Mouse (Mus musculus): Measurements from ENCODE around the gene Zeb2.

Gene Zeb2

DNA sequence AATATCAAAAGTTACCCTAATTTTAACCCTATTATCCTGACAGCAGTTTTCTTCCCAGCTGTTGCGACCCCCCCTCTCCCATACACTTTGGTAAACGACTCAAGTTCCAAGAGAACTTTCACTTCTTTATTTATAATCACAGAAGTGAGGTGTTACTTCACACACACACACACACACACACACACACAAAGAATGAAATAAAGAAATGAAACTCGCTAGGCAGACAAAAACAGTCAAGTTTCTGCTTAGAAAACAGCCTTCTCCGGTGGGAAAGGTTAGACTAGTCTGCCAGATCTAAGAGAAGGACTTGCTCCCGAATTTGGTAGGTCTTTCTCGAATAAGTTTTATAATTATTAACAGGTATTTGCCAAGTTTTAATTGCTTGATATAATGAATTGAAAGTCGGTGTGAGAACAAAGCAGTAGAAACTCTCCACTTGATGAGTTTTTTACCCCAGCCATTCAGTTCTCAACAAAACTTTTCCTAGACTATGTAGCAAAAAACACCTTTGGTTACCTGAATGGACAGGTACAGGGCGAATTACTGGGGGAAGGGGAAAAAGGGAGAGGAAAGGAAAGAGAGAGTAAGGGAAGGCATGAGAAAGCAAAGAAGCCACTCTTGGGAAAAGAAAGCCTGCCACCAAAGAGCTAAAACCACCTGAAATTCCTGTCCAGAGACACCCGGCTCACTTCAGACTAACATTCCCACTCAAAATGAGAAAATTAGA lies 5.0 kb downstream of the Zeb2 start:
- DNase-seq (ENCODE audit: low spot score in 2 of 2): peak; percentile 31 to 60

DNA sequence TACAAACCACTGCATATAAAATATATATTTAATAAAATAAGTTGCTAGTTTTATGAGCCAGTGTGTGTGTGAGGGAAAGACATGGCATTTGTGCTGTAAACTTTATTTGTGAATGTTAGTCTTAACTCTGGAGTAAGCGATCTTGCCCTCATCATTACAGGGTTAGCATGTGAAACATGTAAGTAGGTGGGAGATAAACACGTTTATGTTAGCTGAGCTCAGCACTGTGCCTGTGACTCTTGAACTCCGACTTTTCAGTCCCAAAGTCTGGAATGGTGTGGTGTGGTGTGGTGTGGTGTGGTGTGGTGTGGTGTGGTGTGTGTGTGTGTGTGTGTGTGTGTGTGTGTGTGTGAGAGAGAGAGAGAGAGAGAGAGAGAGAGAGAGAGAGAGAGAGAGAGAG lies 5.6 kb downstream of the Zeb2 start:
- DNase-seq (ENCODE audit: low spot score in 2 of 2): peak in 1 of 2 experiments; percentile 62

DNA sequence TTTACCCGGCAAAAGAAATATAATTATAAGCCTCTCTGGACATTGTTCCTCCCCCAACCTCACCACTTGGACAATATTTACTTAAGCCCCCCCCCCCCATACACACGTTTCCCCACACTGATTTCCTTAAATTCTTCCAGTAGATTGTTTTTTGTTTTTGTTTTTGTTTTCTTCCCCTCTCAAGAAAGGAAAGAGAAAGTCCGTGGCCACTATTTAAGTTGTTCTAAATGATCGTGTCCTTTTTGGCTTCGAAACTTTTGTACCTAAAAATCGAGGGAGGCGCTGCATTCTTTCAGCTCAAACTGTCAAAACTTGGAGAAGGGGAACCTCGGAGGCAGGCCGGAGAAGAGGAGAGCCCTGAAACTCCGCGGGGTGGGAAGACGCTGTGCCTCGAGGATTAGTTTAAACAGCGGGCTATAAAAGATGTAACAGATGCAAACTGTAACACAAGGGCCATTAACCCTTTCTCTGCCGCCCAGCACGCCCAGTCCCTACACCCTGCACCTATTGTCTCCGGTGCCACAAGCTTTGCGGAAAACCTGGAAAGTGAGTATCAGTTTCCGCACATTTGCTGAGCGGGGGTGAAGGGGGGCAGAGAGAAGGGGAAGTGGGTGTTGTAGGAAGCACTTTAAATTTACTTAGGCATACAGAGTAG lies 6.3 kb downstream of the Zeb2 start:
- peak; percentile 60 to 80 for DNase-seq (ENCODE audit: low spot score in 2 of 2)

DNA sequence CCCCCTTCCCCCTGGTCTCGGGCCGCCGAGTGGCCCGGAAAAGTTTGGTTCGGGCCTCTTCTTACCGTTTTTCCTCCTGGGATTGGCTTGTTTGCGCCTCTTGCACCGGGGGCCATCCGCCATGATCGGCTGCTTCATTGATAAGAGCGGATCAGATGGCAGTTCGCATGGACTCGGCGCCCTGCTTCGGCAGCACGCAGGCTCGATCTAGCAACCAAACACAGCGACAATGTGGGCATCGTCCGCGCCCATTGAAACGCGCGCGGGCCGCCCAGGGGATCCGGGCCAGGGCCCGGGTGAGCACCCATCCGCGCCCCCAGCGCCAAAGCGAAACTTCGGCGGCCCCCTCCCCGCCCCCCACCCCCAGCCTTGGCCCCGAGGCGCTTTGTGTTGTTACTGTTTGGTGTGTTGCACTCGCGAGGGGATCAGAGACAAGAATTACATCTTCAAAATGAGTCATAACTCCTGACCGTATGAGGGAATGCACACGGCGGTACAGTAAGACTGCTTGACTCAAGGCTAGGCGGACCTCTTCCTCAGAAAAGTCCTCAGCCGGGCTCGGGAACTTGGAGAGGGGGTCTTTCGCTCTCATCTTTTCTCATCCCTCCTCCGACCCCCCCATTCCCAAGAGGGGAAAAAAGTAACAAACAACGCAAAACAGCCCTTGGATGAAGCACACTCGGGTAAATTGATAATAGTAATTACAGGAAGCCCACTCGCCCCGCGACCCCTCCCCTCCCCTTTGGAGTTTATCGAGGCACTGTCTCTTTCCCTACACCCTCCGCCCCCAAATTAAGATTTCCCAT lies 7.0 kb downstream of the Zeb2 start:
- DNase-seq (ENCODE audit: low spot score in 2 of 2): peak; percentile 77 to 89

DNA sequence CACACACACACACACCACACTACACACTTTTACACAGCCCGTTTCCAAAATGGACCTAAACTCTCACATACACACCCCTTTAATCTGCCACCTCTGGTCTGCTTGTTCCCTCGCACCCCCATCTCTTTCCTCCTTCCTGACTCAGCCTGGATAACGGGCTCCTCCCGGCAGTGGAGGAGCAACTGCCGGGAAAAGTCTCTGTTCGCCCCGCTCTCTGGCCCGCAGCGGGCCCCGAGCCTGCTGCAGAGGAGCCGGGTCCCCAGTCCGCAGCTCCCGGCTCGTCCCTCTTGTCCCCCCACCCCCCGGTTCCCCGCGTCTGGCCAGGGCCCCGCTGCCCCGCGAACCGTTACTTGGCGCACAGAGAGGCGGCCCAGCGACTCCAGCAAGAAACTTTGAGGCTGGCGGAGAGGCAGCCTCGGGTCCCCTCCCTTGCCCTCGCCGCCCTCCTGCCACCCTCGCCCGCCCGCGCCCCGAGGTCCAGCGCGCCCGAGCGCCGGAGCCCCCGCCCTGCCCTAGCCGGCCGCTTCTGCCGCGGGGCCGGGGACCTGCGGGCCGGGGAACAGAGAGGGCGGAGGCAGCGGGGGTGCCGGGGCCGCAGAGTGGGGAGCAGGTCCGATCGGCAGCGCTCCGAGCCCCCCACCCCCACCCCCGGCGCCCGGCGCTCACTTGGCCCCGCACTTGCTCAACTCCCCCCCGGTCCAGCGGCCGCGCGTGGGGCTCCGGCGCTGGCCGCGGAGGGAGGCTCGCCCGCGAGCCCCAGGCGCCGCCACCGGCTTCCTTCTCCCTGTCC lies 7.8 kb downstream of the Zeb2 start:
- peak; percentile 59 to 85 for DNase-seq (ENCODE audit: low spot score in 2 of 2)

DNA sequence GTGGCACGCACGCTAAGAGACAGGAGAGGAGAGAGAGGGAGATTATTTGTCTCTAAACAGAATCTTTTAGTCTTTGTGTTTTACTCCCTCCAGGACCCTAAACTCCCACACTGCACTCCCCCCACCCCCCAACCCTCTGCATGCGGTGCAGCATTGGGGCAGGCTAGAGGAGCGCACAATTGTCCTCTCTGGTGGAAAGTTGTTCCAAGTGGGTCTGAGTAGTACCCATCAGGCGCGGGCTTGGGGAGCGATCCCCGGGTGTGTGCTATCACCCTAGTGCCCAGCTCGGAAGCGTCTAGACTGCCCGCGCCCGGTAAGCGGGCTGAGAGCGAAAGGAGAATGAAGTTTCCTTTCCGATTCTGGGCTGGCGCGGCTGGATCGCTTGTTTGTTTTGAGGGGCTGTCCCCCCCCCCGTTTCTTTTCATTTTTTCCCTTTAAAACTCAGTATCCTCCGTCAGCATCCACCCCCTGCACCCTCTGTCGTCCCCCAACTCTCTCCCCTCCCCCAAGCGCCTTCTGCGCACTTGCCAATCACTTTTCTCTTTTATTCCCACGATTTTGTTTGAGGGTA lies 8.6 kb downstream of the Zeb2 start:
- peak; percentile 60 to 82 for DNase-seq (ENCODE audit: low spot score in 2 of 2)

DNA sequence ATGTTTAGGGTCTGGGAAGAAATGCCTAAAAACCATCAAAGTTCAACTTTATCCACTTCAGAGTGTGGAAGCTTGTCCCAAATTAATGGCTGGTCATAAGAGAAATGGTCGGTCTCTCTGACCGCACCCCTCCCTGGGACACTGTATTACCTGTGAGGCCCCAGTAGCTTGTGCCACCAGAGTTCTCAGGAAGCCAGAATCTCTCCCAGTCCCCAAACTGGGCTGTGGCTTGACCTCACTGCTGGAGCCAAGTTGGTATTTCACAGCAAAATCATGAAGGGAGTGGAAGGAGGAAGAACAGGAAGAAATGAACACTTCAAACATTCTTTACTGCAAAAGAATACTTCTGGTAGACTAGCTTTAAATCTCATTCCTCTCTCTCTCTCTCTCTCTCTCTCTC lies 9.6 kb downstream of the Zeb2 start:
- DNase-seq (ENCODE audit: low spot score in 2 of 2): no peak

DNA sequence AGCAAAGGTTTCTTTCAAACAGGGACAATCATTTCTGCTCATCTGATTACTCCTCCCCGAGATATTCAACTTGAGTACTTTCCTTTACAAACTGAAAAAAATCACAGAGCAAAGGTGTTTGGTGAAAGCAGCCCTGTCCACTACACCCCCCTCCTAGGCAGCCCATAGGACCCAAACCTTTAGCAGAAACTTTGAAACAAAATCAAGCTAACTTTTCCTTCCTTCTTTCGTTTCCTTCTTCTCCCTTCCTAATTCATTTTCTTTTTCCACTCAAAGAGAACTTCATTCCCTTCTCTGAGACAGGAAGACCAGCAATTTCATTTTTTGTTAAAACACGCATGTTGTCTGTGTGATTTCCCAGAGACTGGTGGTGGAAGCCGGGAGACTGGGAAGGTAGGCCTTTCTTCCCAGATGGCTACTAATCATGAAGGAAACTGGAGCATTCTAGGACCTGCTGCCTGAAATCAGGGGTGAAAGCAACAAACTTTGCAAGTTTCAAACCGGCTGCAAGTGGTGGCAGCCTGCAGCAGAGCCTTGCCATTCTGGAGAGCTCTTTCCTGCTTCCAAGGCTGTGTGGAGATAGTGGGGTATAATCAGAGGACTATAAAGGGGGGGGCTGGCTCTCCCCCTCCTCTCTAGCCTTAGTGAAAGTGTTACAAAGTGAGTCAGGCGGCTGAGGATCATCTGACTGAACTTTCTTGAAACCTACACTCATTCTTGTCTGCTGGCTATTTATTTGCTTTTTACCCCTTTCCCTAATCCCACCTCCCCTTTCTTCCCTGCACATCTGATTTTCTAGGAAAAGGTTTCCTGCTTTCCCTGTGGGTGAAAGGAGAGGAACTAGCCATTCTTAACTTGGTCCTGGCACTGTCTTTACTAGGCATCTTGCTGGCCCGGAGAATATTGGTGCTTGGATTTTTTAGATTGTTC lies 11.0 kb downstream of the Zeb2 start:
- DNase-seq (ENCODE audit: low spot score in 2 of 2): no peak

DNA sequence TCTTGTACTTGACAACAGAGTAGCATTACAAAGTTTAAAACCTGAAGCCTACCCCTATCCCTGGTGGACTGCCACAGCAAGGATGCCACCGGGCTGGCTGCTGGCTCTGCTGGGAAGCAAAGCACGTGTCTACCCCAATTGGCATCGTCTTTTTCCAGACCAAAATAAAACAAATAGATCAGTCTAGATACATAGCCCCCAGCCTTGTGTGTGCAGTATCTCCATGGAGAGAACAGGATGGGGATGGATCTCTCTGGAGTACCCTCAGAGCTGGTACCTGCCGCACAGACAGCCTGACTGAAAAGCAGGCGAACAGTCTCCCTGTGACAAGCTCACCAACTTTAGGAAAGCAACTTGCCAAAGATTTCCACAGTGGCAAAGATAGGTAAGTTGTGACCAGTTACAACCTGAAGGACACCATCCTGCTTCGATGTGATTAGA lies 11.9 kb downstream of the Zeb2 start:
- DNase-seq (ENCODE audit: low spot score in 2 of 2): no peak

DNA sequence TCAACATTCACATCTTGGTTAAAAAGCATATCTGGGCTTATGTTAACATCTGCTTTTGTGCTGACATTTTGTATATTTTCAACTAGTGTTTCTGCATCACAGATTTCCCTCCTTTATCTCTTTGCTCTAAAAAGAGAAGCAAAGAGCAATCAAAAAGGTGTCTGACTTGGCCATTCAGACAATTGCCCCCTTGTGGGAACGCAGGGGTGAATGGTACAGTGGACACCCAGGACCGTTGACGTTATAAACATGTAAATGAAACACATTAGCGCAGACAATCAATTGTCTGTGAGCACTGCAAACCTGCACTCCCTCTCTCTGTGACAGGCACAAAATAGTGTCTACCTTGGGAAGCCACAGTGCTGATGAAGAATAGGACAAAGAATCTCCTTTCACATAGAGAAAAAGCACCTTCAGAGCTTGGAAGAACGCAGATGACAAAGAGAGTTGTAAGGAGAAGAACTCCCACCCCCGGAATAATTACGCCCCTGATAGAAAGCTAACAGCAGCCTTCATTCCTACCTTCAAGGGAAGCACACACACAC lies 12.6 kb downstream of the Zeb2 start:
- DNase-seq (ENCODE audit: low spot score in 2 of 2): no peak

DNA sequence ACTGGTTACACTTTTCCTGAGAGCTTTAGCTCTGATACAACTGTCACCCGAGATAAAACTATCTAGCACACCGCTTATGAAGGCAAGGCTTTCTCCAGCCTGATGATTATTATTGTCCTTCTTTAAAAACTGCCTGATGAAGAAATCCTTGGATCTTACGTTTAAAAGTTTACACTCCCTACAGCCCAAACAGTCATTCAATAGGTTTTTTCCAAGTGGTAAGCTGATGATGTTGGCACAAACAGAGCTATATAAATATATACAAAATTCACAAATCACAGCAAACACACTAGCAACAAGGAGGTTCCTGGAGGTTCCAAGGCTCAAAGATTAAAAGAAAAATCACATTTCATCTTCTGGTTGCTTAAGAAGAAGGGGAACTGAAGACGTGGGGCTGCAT lies 13.1 kb downstream of the Zeb2 start:
- DNase-seq (ENCODE audit: low spot score in 2 of 2): no peak

DNA sequence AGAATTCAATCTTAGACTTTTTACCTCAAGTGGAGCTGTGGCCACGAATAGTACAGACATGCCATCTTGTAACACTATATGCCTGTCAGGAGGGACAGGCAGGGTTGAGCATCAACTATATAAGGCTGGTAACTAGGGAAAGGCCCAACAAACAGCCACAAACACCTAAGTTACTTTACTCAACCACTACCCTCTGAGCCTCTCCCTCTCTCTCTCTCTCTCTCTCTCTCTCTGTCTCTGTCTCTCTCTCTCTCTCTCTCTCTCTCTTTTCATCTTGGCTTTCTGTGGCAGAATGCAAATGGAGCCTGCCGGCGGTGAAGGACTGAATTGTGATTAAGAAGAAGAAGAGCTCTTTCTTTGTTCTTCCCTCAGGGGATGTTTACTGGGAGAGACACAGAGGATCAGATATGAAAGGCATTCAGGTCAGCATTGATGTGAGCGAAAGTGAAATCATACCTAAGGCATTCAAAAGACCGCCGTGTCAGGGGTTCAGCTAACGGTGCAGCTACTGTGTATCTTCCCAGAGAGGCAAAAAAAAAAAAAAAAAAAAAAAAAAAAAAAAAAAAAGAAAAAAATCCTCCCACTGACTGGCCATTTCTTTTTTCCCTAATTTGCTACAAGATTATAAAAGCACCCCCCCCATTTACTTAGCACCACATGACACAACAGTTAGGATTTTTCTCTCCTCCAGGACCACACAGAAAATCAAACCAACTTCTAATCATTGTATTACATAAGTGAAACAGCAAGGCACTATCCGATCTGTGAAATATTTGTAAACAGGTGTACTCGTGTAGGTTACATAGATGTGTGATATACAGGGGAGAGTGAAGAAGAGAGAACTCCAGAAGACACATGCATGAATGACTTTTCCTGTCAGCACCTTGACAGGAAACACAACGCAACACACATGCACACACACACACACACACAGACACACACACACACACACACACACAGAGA lies 13.9 kb downstream of the Zeb2 start:
- no peak for DNase-seq (ENCODE audit: low spot score in 2 of 2)

DNA sequence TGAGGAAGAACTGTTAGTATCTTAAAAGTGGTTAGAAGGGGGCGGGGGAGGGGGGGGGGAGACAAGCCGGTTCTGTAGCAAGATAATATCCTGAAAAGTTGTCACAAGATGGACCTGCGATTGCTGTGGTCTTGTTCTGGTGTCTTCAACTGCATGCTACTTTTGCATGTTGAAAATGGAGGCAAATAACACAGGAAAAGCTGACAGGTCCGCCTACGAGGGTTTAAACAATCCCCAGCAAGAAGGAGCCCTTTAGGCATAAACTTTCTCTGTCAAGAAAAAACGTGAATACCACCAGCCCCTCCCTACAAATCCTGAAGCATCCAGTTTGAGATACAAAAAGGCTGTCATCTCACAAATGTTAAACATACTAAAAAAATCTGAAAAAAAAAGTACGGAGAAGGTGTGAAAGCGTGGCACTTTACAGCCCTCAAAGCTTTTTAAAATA lies 15.0 kb downstream of the Zeb2 start:
- DNase-seq (ENCODE audit: low spot score in 2 of 2): no peak

DNA sequence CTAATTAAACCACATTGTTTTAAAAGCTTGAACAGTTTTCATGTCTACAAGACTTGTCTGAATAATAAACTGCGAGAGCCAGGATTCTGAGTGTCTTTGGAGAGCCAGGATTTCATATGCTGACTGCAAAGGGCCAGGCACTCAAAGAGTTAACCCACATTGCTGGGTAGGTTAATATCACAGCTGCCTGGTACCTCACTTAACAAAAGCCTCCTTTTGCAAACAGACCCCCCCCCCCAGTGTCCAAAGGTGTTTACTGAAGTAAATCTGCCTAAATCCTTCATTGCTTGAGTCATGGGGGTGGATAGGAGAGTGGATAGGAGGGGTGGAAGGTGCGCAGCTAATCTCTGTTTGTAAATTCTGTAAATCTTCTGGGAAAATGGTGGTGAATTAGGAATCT lies 15.6 kb downstream of the Zeb2 start:
- no peak for DNase-seq (ENCODE audit: low spot score in 2 of 2)

DNA sequence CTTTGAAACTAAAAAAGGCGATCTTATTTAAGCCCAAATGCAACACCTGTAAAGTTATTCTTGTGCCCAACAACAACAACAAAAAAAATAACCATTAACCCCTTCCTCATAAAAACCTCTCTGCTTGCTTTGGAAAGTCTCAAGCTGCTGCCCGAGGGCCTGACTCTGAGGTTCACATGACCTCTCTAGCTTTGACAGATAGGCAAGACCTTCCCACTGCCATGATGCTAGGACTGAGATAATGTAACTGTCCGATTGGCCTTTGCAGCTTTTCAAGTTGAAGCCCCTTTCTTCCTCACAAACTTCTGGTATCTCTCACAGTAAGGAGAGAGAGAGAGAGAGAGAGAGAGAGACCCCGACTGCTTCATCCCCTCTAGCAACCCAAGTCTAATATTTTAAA lies 16.2 kb downstream of the Zeb2 start:
- DNase-seq (ENCODE audit: low spot score in 2 of 2): no peak

DNA sequence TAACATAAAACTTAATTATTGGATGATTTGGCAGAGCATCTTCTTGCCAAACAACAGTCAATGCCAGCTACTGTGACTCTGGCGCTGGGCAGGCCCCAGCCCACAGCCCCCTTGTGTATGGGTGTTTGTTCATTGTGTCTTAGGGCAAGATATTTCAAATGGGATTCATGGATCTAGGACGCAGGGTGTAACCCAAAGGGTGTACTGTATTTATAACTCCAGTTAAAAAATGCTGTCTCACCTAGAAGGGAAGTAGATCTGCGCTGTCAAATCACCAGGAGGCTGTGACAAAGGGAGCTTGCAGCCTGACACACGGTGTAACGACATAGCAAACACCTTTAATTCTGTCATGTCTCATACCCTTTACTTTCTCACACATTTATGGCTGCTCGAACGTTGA lies 16.6 kb downstream of the Zeb2 start:
- no peak for DNase-seq (ENCODE audit: low spot score in 2 of 2)

DNA sequence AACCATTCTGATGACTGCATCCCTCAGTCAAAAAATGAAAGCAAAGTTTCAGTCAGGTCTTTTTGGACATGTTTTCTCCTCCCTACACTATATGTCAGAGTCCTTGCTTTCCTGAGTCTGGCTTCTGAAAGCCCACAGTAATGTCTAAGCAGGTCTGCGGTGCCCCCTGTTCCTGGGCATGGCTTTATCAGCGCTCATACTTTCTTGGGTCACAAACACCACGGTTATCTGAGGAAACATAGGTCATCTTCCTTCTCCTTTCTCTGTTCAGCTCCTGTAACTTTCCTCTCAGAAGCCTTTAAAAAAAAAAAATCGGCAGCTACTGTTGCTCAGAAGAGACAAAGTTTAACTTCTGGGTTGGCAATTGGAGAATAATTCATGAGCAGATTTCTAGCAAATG lies 17.2 kb downstream of the Zeb2 start:
- no peak for DNase-seq (ENCODE audit: low spot score in 2 of 2)

DNA sequence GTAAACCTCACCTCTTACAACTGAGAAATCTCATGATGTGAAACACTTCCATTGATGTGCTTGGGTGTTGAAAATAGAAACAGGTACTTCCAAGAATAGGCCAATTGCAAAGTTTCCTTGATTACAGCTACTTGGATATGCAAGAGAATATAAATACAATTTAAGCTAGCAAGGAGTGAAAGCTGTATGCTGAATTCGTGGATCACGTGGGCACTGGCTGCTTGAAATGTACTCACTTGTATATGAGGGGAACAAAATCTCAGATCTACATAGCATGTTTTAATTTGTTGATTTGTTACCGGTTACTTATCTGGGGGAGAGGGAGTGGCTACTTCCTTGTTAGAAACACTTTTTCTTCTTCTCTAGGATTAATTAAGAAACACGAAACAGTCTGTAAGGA lies 18.1 kb downstream of the Zeb2 start:
- no peak for DNase-seq (ENCODE audit: low spot score in 2 of 2)

DNA sequence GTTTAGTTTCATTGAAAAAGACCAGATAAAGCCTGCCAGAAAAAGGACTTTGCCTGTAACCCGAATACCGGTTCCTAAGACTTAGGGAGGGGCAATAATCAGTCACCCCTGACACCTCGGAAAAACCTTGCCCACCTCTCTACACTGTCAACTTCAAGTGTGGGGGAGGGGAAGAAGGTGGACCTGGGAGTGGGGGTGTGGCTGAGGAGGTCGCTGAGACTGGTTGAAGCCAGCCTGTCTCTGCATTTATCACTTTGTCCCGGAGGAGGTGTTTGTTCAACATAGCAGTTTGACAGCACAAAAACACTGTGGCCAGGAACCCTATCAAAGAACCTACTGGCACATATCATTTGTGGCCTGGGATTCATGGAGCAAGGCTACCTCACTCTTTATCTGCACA lies 19.2 kb downstream of the Zeb2 start:
- no peak for DNase-seq (ENCODE audit: low spot score in 2 of 2)
